Mouse (Mus musculus) hindbrain, embryonic 13.5 days (tissue): Measurements from ENCODE around the gene 1810055G02Rik. TPM values are rescaled to one million over a fixed set of nuclear protein-coding genes. Genes with fewer than 3 reads are reported as not detected.

Source experiments
- ATAC-seq: fragments of 200-750 bp; cut with Nextera tagmentation; 2 replicates; pipeline ENCODE4 v1.8.0; 2017; ENCODE audit warnings: moderate TSS enrichment; ENCODE audit not compliant: low FRiP score
- H3K27ac ChIP-seq: fragments of 300-500 bp; sonication (generic); 2 replicates; pipeline ENCODE4 v1.5.1; 2015; ENCODE audit warnings: inconsistent platforms, mild to moderate bottlenecking, moderate library complexity
- H3K27me3 ChIP-seq: fragments of 300-500 bp; sonication (generic); 2 replicates; pipeline ENCODE4 v1.6.1; 2015; ENCODE audit warnings: mild to moderate bottlenecking, inconsistent platforms
- H3K36me3 ChIP-seq: fragments of 300-500 bp; sonication (generic); 2 replicates; pipeline ENCODE4 v1.6.1; 2015; ENCODE audit warnings: mild to moderate bottlenecking, inconsistent platforms
- H3K4me1 ChIP-seq: fragments of 300-500 bp; sonication (generic); replicated peaks from 2 replicates; pipeline ENCODE4 v1.6.1; 2015; ENCODE audit warnings: inconsistent platforms
- H3K4me2 ChIP-seq: fragments of 300-500 bp; sonication (generic); 2 replicates; pipeline ENCODE4 v1.6.1; 2015; ENCODE audit warnings: inconsistent platforms, mild to moderate bottlenecking, moderate library complexity
- H3K4me3 ChIP-seq: fragments of 300-500 bp; sonication (generic); 2 replicates; pipeline ENCODE4 v1.5.1; 2015; ENCODE audit warnings: mild to moderate bottlenecking, inconsistent platforms
- H3K9ac ChIP-seq: fragments of 300-500 bp; sonication (generic); 2 replicates; pipeline ENCODE4 v1.6.1; 2015; ENCODE audit warnings: mild to moderate bottlenecking, inconsistent platforms
- H3K9me3 ChIP-seq: fragments of 300-500 bp; sonication (generic); 2 replicates; pipeline ENCODE4 v1.6.1; 2016; ENCODE audit warnings: inconsistent platforms
- WGBS: fragments of 180-500 bp; shearing (Covaris S2); methylation state at CpG from one replicate; pipeline ENCODE4 v1.1.7; 2015; 5-methylcytosine and 5-hydroxymethylcytosine counted together
- polyA plus RNA-seq: library from polyadenylated mRNA; unstranded; fragments of >200 nt; fragmentation: Nextera tagmentation; extraction: Ambion mirVana; gene quantifications from 2 replicates; pipeline ENCODE4 v1.2.1, GENCODE M21; 2015

The 1810055G02Rik gene
- polyA plus RNA-seq, 1 experiment from 2014 or later, result 33.9 TPM

- no peaks in the 10 kb centered on the region for H3K4me1 ChIP-seq
Observed at GRCm38 (mm10) chr19:3699508-3700438, 8.3 kb upstream of the 1810055G02Rik start.

DNA sequence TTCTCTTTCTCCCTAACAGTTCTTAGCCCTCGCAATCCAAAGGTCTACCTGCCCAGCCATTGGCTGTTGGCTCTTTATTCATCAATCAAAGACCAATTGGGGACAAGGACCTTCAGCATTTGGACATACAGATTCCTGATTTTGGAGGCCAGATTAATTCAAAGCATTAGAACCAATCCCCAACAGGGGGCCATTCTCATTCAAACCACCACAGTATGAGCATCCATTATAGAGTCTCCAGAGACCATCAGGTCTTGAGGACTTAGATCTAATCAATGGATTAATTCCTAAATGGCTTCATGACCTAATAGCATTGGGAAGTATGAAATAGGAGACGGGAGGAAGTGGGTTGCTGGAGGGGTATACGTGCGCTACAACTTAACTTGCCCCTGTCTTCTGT lies 5.6 kb upstream of the 1810055G02Rik start:
- no peaks in the 10 kb centered on the region for H3K36me3 ChIP-seq
- no peak overlapping the region for H3K27ac ChIP-seq
- ATAC-seq, result no peak
- H3K27me3 ChIP-seq, result no peaks in the 10 kb centered on the region
- H3K9me3 ChIP-seq, result no peaks in the 10 kb centered on the region
- H3K4me2 ChIP-seq, result no peak overlapping the region
- H3K9ac ChIP-seq, result no peak overlapping the region
- H3K4me1 ChIP-seq, result peaks cover 3% of the 10 kb centered on the region
- no peak overlapping the region for H3K4me3 ChIP-seq
- WGBS, result 82% methylated on average over 4 of the region's 4 CpGs

More at GRCm38 (mm10) chr19:3699508-3700438, 8.3 kb upstream of the 1810055G02Rik start:
- 36% methylated on average over 6 of the region's 6 CpGs for WGBS
- Histone ChIP-seq H3K4me2 (no peak overlapping the region), H3K27ac (no peak overlapping the region), H3K9ac (no peak overlapping the region), H3K36me3 (no peaks in the 10 kb centered on the region), H3K4me3 (no peak overlapping the region), H3K9me3 (no peaks in the 10 kb centered on the region), H3K27me3 (no peaks in the 10 kb centered on the region)
- no peak; the same call in 1 of the 2 replicates for ATAC-seq

DNA sequence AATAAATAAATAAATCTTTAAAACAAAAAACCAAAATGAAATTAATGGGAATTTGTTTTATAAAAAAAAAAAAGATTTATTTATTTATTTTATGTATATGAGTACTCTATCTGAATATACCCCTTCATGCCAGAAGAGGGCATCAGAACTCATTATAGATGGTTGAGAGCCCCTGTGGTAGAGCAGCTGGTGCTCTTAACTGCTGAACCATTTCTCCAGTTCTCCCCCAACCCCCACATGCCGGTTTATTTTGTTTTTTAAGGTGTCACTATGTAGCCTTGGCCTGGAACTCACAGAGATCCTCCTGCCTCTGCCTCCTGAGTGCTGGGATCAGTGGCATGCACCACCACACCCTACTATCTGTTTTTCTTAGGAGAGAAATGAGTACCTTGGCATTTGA lies 1.8 kb upstream of the 1810055G02Rik start:
- ATAC-seq, result no peak
- H3K4me3 ChIP-seq, result no peak overlapping the region
- H3K4me1 ChIP-seq, result peaks cover 21% of the 10 kb centered on the region
- 0 out of 2 replicates have a peak, but pooled peaks cover 2% of the 10 kb centered on the region for H3K36me3 ChIP-seq
- 63% methylated on average over 1 of the region's 1 CpGs for WGBS
- H3K4me2 ChIP-seq, result no peak overlapping the region
- no peak overlapping the region for H3K9ac ChIP-seq
- H3K9me3 ChIP-seq, result no peaks in the 10 kb centered on the region
- no peak overlapping the region for H3K27ac ChIP-seq
- H3K27me3 ChIP-seq, result no peaks in the 10 kb centered on the region

DNA sequence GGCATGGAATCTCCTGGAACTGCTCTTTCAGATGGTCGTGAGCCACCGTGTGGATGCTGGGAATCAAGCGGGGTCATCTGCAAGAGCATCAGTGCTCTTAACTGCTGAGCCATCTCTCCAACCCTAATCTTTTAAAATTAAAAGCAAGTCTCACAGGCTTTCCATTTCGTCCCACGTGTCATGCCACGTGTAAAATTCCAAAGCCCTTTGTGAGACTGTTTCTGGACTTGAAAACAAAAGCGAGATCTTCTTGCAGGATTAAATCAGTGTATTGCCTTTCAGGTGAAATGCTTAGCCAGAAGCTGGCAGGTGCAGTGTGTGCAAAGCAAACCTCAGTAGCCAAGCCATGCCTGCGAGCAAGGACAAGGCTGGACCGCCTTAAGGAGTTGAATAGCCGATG lies 540 bp upstream of the 1810055G02Rik start:
- Histone ChIP-seq H3K27me3 (no peaks in the 10 kb centered on the region), H3K36me3 (peaks cover 6% of the 10 kb centered on the region; the same call in 1 of the 2 replicates), H3K4me1 (peaks cover 21% of the 10 kb centered on the region), H3K9me3 (no peaks in the 10 kb centered on the region), H3K4me3 (peak overlapping the region; percentile 79), H3K9ac (peak overlapping the region; percentile 88), H3K4me2 (peak overlapping the region; percentile 62), H3K27ac (peak overlapping the region; percentile 93)
- WGBS, result 42% methylated on average over 10 of the region's 10 CpGs
- no peak for ATAC-seq

DNA sequence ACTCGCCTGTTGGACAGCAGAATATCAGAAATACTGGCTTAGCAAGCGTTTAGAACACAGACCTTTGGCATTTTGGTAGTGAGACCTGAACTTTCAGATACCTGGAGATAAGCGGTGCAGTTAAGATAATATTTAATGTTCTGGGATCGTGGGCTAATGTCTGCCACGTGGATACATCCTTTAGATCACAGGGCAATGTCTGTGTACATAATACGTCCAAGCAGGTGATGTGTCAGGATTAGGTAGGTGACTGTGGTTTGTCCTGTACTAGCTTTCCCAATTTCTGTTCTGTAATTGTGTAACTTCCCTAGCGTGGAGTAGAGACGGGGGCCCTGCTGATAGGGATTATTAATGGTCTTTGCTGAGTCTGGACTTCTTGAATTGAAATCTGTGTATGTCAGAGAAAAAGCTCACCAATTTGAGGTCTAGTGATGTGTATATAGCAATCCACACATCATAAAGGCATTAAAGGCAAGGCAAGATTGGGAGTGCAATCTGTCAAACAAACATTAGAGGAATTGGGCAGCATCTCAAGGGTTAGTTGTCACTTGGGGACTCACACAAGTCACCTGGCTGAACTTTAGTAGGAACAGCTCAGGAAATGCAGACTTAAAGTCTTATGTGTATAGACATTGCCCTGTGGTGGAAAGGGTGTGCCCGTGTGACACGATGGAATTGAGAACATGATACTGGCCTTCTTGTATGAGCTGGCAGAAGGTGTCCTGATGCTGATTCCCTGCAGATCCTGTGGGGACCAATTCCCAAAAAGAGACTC lies 1.1 kb downstream of the 1810055G02Rik start:
- peaks cover 22% of the 10 kb centered on the region for H3K4me1 ChIP-seq
- peak overlapping the region; percentile 79 for H3K4me3 ChIP-seq
- peak overlapping the region; percentile 62 for H3K4me2 ChIP-seq
- 48% methylated on average over 10 of the region's 10 CpGs for WGBS
- H3K9me3 ChIP-seq, result no peaks in the 10 kb centered on the region
- no peak overlapping the region for H3K27ac ChIP-seq
- ATAC-seq, result no peak
- H3K36me3 ChIP-seq, result peaks cover 7% of the 10 kb centered on the region
- no peaks in the 10 kb centered on the region for H3K27me3 ChIP-seq
- peak overlapping the region; percentile 88 for H3K9ac ChIP-seq

DNA sequence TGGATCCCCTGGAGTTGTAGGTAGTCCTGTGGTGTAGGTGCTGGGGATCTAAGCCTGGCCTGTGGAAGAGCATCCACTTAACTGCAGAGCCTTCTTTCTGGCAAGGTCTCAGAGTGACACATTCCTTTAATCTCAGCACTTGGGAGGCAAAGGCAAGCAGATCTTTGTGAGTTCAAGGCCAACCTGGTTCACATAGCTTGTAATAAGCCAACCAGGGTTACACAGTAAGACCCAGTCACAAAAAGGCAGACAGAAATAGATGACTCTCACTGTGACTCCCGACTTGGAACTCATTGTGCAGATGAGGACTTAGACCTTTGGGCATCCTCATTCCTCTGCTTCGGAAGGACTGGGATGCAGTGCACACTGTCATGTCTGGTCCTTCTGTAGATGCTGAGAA lies 2.3 kb downstream of the 1810055G02Rik start:
- ATAC-seq, result no peak
- Histone ChIP-seq H3K27me3 (no peaks in the 10 kb centered on the region), H3K27ac (no peak overlapping the region), H3K9me3 (no peaks in the 10 kb centered on the region), H3K9ac (no peak overlapping the region), H3K4me2 (no peak overlapping the region), H3K4me1 (peaks cover 27% of the 10 kb centered on the region), H3K4me3 (no peak overlapping the region), H3K36me3 (peaks cover 20% of the 10 kb centered on the region)
- 93% methylated on average over 2 of the region's 2 CpGs for WGBS

DNA sequence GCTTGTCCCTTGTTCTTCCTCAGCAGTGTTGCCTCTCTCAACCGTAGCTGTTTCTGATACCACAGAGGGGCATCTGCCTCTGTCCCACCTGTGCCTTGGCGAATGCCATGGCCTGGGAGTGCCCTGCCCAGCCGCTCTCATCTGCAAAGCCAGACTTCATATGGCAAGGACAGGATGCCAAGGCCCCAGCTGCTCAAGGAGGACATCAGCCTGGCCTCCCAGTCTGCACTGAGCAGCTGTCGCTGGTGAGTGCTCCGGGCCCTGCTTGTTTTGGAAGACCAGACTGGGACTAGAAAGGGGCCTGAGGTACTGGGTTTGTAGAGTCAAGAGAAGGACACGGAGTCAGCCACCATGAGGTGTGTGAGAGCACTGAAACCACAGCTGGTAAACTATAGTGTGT lies 6.3 kb downstream of the 1810055G02Rik start:
- no peak for ATAC-seq

GRCm38 (mm10) chr19:3718481-3719361 lies 10.6 kb downstream of the 1810055G02Rik start:
- peak overlapping the region; percentile 63 for H3K4me2 ChIP-seq
- peaks cover 20% of the 10 kb centered on the region for H3K4me1 ChIP-seq
- peak overlapping the region; percentile 36 for H3K4me3 ChIP-seq
- no peaks in the 10 kb centered on the region for H3K9me3 ChIP-seq
- H3K27ac ChIP-seq, result no peak overlapping the region
- WGBS, result 42% methylated on average over 19 of the region's 19 CpGs
- H3K27me3 ChIP-seq, result no peaks in the 10 kb centered on the region
- H3K36me3 ChIP-seq, result peaks cover 45% of the 10 kb centered on the region
- peak overlapping the region; percentile 58 for H3K9ac ChIP-seq
- peak; percentile 57; the same call in 1 of the 2 replicates for ATAC-seq

More for the DNA sequence above, 6.3 kb downstream of the 1810055G02Rik start:
- Histone ChIP-seq H3K4me1 (peaks cover 20% of the 10 kb centered on the region), H3K4me2 (no peak overlapping the region), H3K27ac (no peak overlapping the region), H3K27me3 (no peaks in the 10 kb centered on the region), H3K4me3 (no peak overlapping the region), H3K9ac (no peak overlapping the region), H3K9me3 (no peaks in the 10 kb centered on the region), H3K36me3 (peaks cover 51% of the 10 kb centered on the region)
- WGBS, result 93% methylated on average over 6 of the region's 6 CpGs

DNA sequence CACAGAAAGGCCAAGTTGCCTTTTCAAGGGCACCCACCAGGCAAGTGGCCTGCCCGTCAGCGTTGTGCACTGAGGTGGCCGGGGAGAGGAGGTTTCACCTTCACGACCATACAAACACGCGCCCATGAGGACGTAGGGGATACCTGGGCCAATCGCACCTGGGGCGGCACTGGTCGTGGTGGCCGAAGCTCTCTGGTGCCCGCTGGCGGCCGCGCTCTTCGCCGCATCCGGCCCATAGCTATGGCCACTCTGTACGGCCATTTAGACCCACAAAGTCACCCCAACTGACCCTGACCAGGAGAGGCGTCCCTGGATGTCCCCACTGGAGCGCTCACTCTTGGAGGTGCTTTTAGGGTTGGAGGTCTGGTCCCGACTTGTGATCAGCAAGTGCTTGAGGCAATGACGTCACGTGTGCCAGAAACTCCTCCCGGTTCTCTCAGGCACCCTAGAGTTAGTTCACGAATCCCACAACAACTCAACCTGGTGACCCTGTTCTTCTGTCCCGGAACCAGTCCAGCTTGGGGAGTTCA lies 11.3 kb downstream of the 1810055G02Rik start:
- 2% methylated on average over 27 of the region's 27 CpGs for WGBS
- H3K36me3 ChIP-seq, result peaks cover 41% of the 10 kb centered on the region
- ATAC-seq, result peak; percentile 59

DNA sequence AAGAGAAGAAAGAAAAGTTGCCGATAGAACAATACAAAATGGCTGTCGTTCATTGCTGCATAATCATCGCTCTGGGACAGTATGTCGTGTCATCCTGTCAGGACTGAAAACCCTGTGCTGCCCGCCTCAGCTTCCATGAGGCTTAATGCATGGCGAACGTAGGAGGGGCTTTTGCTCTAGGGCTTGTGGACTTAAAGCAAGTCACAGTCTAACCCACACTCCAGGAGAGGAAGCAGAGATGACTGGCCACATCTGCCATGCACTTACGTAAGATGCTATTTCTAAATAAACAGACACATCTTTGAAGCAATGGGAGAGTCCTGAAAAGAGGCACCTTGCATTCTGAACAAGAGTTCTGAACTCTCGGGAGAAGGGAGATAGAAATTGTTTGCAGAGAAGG lies 15.1 kb downstream of the 1810055G02Rik start:
- no peak overlapping the region for H3K27ac ChIP-seq
- H3K9ac ChIP-seq, result no peak overlapping the region
- no peaks in the 10 kb centered on the region for H3K9me3 ChIP-seq
- H3K4me1 ChIP-seq, result peaks cover 14% of the 10 kb centered on the region
- ATAC-seq, result no peak
- WGBS, result 93% methylated on average over 9 of the region's 9 CpGs
- H3K4me3 ChIP-seq, result no peak overlapping the region
- no peak overlapping the region for H3K4me2 ChIP-seq
- H3K27me3 ChIP-seq, result no peaks in the 10 kb centered on the region
- H3K36me3 ChIP-seq, result peaks cover 4% of the 10 kb centered on the region

More for the DNA sequence above, 11.3 kb downstream of the 1810055G02Rik start:
- Histone ChIP-seq H3K9me3 (no peaks in the 10 kb centered on the region), H3K4me2 (peak overlapping the region; percentile 63), H3K4me1 (peaks cover 17% of the 10 kb centered on the region), H3K27me3 (no peaks in the 10 kb centered on the region), H3K4me3 (peak overlapping the region; percentile 36), H3K27ac (no peak overlapping the region), H3K9ac (peak overlapping the region; percentile 58)

DNA sequence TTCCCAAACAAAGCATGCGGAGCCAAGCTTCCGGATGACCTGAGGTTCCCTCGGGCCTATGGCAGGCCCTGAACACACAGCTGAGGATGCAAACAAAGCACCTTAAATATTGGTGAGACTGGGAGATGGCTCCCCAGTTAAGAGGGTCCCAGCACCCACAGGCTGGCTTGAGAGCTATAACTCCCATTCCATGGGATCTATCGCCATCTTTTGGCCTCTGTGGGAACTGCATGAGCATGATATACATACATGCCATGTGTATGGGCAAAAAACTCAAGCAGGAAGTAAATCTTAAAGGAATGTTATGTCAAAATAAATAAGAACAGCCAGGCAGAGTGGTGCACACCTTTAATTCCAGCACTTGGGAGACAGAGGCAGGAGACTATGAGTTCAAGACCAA lies 15.8 kb downstream of the 1810055G02Rik start:
- H3K4me3 ChIP-seq, result no peak overlapping the region
- no peaks in the 10 kb centered on the region for H3K9me3 ChIP-seq
- H3K4me2 ChIP-seq, result no peak overlapping the region
- no peak overlapping the region for H3K27ac ChIP-seq
- ATAC-seq, result no peak
- H3K9ac ChIP-seq, result no peak overlapping the region
- H3K27me3 ChIP-seq, result no peaks in the 10 kb centered on the region
- H3K36me3 ChIP-seq, result no peaks in the 10 kb centered on the region
- peaks cover 12% of the 10 kb centered on the region for H3K4me1 ChIP-seq
- WGBS, result 77% methylated on average over 4 of the region's 4 CpGs
